Mouse (Mus musculus) erythroblast, embryonic 14.5 days (primary cell): ENCODE results near the gene Bex3. TPM values are rescaled to one million over a fixed set of nuclear protein-coding genes. Genes with fewer than 3 reads are reported as not detected.

Experiments
- H3K27me3 ChIP-seq: 2 replicates; pipeline ENCODE4 v1.6.1; 2012; ENCODE audit warnings: inconsistent platforms; ENCODE audit not compliant: control insufficient read depth
- H3K36me3 ChIP-seq: 2 replicates; pipeline ENCODE4 v1.6.1; 2012; ENCODE audit warnings: mild to moderate bottlenecking, inconsistent platforms; ENCODE audit not compliant: control insufficient read depth
- H3K4me1 ChIP-seq: 2 replicates; pipeline ENCODE4 v1.6.1; 2012; ENCODE audit warnings: inconsistent platforms; ENCODE audit not compliant: control insufficient read depth
- H3K4me3 ChIP-seq: replicated peaks from 2 replicates; pipeline ENCODE3; 2012; ENCODE audit warnings: moderate library complexity, mild to moderate bottlenecking, inconsistent platforms
- H3K9me3 ChIP-seq: 2 replicates; pipeline ENCODE4 v1.6.1; 2012; ENCODE audit warnings: low read length, inconsistent platforms, mixed read lengths; ENCODE audit not compliant: control insufficient read depth
- GATA1 ChIP-seq: IDR thresholded peaks from 2 replicates; pipeline ENCODE4 v1.6.1; 2012; ENCODE audit warnings: low read length, inconsistent platforms, mixed read lengths
- TAL1 ChIP-seq: IDR thresholded peaks from 3 replicates; pipeline ENCODE4 v1.6.1; 2012; ENCODE audit warnings: low read length, inconsistent platforms, mixed read lengths
- polyA plus RNA-seq: library from polyadenylated mRNA; stranded (reverse); fragments of >175 nt; gene quantifications from 2 replicates; pipeline ENCODE4 v1.2.3, GENCODE M21; 2012

Bex3 gene
- polyA plus RNA-seq, 1 experiment, result 28.3 TPM

DNA sequence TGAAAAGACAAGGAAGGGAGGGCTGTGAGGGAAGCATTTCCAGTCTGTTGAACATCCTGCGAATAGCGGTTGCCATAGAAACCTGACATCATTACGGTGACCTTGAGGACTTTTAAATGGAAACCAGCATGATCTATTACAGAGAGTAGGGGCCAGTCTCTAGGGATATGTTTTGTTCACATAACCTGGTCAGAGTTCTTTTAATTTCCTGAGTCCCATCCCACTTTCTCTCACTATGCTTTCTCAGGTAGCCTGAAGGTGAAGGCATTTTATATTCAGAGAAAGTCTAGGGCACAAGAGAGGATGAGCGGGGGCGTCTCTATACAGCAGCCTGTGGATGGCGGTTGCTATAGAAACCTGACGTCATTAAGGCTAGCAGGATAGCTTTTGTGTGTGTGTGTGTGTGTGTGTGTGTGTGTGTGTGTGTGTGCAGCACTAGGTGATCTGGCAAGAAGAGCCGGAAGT lies 20.8 kb downstream of the Bex3 start:
- H3K27me3 ChIP-seq, result no peaks in the 10 kb centered on the region
- H3K9me3 ChIP-seq, result no peaks in the 10 kb centered on the region
- H3K36me3 ChIP-seq, result no peaks in the 10 kb centered on the region
- no peak overlapping the region for H3K4me3 ChIP-seq
- TF ChIP-seq GATA1, result no peak
- no peak for TF ChIP-seq TAL1
- no peaks in the 10 kb centered on the region for H3K4me1 ChIP-seq

DNA sequence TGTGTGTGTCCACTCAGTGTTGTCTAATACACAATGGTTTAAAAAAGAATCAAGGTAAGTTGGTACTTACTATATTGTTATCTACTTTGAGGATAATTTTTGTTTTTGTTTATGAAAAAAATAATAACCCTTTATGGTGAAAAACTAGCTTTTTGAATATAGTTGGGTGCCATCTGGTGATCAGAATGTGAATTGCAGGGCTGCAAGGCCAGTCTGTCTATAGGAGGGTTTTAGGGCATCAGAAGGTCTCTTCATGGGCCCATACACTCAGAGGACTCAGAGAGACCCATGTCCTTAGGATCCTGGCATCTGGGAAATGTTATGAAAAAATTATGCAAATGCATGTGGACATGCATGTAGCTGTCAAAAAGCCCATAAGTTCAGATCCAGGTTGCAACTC lies 34.2 kb downstream of the Bex3 start:
- H3K4me1 ChIP-seq, result no peaks in the 10 kb centered on the region
- TF ChIP-seq TAL1 (no peak), GATA1 (no peak)
- H3K36me3 ChIP-seq, result no peaks in the 10 kb centered on the region
- H3K4me3 ChIP-seq, result no peak overlapping the region
- H3K9me3 ChIP-seq, result no peaks in the 10 kb centered on the region
- no peaks in the 10 kb centered on the region for H3K27me3 ChIP-seq

DNA sequence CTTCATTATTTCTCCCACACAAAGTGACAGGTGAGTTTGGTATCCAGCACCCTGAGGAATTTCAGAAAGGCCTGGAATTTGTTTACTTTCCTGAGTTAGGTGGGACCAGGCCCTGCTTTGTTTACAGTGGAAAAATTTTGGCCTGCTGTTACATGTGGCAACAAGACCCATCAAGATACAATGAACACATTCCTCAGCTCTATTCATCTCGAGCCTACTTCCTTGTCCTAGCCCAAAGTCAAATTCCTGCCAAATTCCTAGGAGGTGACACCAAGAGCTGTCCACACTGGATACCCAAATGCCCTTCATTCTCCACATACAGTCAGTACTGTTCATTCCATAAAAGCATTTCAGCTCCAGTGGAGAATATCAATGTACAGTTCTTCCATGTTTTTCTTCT lies 36.1 kb downstream of the Bex3 start:
- no peak for TF ChIP-seq GATA1
- no peak for TF ChIP-seq TAL1
- H3K4me3 ChIP-seq, result no peak overlapping the region
- no peaks in the 10 kb centered on the region for H3K36me3 ChIP-seq
- no peaks in the 10 kb centered on the region for H3K4me1 ChIP-seq
- no peaks in the 10 kb centered on the region for H3K27me3 ChIP-seq
- no peaks in the 10 kb centered on the region for H3K9me3 ChIP-seq

DNA sequence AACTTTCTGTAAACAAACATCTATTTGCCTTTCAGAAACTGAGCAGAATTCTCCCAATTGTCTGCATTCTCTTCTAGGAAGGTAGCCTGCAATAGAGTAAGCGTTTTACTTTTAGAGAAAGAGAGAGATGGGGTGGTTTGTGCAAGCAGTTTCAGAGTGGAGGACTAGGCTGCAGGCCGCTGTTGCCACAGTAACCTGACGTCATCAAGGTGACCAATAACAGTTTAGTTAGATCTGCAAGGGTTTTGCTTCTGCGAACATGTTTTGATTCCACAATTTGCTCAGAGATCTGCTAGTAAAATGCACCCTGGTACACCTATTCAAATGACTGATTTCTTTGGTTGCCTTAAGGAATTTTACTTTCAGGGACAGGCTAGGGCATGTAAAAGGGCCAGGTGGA lies 43.2 kb downstream of the Bex3 start:
- Histone ChIP-seq H3K27me3 (no peaks in the 10 kb centered on the region), H3K4me1 (no peaks in the 10 kb centered on the region), H3K9me3 (no peaks in the 10 kb centered on the region), H3K4me3 (no peak overlapping the region), H3K36me3 (no peaks in the 10 kb centered on the region)
- no peak for TF ChIP-seq GATA1
- no peak for TF ChIP-seq TAL1

DNA sequence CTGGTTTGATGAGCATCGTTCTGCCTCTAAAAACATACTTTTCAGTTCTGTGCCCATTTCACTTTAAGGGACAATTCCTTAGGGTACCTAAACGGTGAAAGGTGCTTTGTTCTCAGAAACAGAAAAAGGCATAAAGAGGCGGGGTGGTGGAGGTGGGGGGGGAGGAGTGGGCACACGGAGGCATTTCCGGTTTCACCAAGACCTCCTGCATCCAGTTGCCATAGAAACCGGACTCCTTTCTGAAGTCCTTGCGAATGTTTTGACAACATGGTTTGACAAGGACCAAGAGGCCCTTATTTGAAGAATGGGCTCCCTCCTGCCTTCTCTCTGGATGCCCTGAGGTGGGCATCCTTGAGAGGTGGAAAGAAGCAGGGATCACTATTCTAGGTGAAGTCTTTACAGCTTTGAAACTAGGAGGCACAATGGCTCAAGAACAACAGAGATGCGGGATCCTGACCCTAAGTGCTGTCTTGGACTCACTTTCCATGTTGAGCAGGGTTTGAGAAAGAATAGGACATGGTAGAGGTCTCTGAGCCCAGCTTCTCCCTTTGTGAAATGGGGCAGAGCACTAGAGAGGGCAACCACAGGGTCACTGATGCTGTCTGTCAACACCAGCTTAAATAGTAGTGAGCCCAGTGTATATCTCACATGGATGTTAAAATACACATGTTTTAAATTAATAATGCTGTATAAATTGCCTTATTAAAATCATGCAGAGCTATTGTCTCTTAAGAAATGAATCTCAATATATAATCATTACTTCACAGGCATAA lies 43.9 kb downstream of the Bex3 start:
- Histone ChIP-seq H3K36me3 (no peaks in the 10 kb centered on the region), H3K4me1 (no peaks in the 10 kb centered on the region), H3K9me3 (no peaks in the 10 kb centered on the region), H3K4me3 (no peak overlapping the region), H3K27me3 (no peaks in the 10 kb centered on the region)
- no peak for TF ChIP-seq GATA1
- no peak for TF ChIP-seq TAL1

DNA sequence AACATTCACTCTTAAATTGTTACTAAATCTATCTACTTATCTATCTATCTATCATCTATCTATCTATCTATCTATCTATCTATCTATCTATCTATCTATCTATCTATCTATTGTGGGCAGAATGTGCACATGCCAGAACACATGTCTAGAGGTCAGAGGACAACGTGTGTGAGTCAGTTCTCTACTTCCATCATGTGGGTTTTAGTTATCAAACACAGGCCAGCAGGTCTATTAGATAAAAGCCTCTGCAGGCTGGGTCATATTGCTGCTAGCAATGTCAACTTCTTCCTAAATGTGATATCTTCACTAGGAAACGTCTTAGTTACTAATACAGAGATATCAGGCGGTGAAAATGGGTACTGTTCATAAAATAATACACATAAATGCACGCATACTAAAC lies 49.9 kb downstream of the Bex3 start:
- no peaks in the 10 kb centered on the region for H3K27me3 ChIP-seq
- H3K4me1 ChIP-seq, result no peaks in the 10 kb centered on the region
- no peaks in the 10 kb centered on the region for H3K36me3 ChIP-seq
- H3K9me3 ChIP-seq, result no peaks in the 10 kb centered on the region
- H3K4me3 ChIP-seq, result no peak overlapping the region
- no peak for TF ChIP-seq GATA1
- TF ChIP-seq TAL1, result no peak

Other genes with a start within 250 kb of the Bex3 start
- gene Arxes1, start 236.9 kb upstream of the Bex3 start, polyA plus RNA-seq, result 0.06 TPM in 1 of 2 replicates, not detected in the other
- 0.30 and 0.33 TPM in 2 replicates for gene Bex2, start 202.0 kb upstream of the Bex3 start, polyA plus RNA-seq
- gene Nxf3, start 185.0 kb upstream of the Bex3 start, polyA plus RNA-seq, result 0.02 TPM in 1 of 2 replicates, not detected in the other
- 4.2 and 7.0 TPM in 2 replicates for gene Bex4, start 131.3 kb upstream of the Bex3 start, polyA plus RNA-seq
- 5.7 and 10.2 TPM in 2 replicates for gene Tceal8, start 97.9 kb upstream of the Bex3 start, polyA plus RNA-seq
- gene Tceal5, start 66.4 kb upstream of the Bex3 start, polyA plus RNA-seq, result 0.03 and 0.04 TPM in 2 replicates
- not detected in 2 replicates for gene Tceal7, start 55.5 kb upstream of the Bex3 start, polyA plus RNA-seq
- gene Bex1, start 54.7 kb upstream of the Bex3 start, polyA plus RNA-seq, result 0.73 and 1.5 TPM in 2 replicates
- 12.6 and 15.6 TPM in 2 replicates for gene Tceal9, start 25.2 kb upstream of the Bex3 start, polyA plus RNA-seq
- gene Kir3dl1, start 247.7 kb downstream of the Bex3 start, polyA plus RNA-seq, result not detected in 2 replicates